Comparison of ENCODE assay signal across 8 mouse cellular contexts in the genomic region with DNA sequence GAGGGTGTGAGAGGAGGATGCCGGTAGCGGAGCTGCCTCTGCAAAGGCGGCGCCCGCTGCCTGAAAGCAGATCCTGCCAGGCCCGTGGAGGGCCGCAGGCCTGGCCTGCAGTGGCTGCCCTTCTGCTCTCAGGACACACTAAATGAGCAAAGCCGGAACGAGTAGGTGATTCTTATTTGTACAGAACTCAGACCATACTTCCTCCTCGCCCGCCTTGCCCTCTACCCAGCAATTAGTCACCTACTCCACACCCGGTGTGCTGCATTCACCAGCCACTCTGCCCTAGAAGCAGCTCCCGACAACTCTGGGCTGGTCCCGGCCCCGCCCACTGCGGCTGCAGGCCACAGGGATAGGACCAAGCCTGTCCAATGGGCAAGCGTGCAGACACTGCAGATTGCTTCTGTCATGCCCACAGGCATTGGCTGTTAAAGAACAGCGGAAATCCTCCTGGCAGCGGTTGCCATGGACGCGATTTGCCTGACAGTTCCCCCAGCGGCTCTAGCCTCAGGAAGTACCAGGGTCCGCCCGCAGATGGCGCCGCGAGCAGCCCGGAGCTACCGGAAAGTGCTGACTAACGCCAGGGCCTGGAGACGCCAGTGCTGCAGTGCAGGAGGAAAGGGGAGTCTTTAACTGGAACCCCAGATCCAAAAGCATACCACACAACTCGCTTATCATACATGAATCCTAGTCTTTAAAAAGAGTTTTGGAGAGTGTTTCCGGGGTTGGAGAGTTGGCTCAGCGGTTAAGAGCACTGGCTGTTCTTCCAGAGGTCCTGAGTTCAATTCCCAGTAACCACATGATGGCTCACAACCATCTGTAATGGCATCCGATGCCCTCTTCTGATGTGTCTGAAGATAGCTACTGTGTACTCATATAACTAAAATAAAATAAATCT. TPM values are rescaled to one million over a fixed set of nuclear protein-coding genes. Genes with fewer than 3 reads are reported as not detected.
DNase-seq lines count a peak whose midpoint lies in the region; ATAC-seq and TF ChIP-seq lines count a peak whose summit lies in the region.

No protein-coding gene starts in this region.

- peaks cover 35% of the 10 kb centered on the region for H3K36me3 ChIP-seq in G1E (replicated peaks)
- no peaks in the 10 kb centered on the region for H3K36me3 ChIP-seq in forebrain, embryonic 16.5 days (ENCODE audit: control insufficient read depth, insufficient read depth)
- peaks cover under 1% of the 10 kb centered on the region; the same call in 1 of the 2 replicates for H3K36me3 ChIP-seq in lung, embryonic 14.5 days (ENCODE audit: insufficient read depth)
- H3K36me3 ChIP-seq in thymus, adult 2 months (ENCODE audit: control insufficient read depth, insufficient read depth, low read length), result peaks cover under 1% of the 10 kb centered on the region; the same call in 1 of the 2 replicates

- peak; percentile 99 for DNase-seq in G1E (ENCODE audit: low spot score)
- DNase-seq in cerebellum, adult 18-20 months, result peak; percentile 100
- DNase-seq in heart, postnatal 36 days, result peak; percentile 100
- DNase-seq in layer of hippocampus, adult 2 months (ENCODE audit: low spot score in 2 of 2), result peak; percentile 100
- peak; percentile 99 for DNase-seq in lung, embryonic 14.5 days
- DNase-seq in thymus, adult 2 months, result peak; percentile 100

- H3K27ac ChIP-seq in forebrain, embryonic 16.5 days (ENCODE audit: low read length), result peak overlapping the region; percentile 65
- peak overlapping the region; percentile 89 for H3K27ac ChIP-seq in layer of hippocampus, adult 2 months
- H3K27ac ChIP-seq in lung, embryonic 14.5 days (ENCODE audit: low read depth), result 0 out of 2 replicates have a peak overlapping the region, but pooled peaks have one; percentile 55
- H3K27ac ChIP-seq in olfactory bulb, adult 2 months (ENCODE audit: insufficient read depth, low read depth, low read length), result peak overlapping the region; percentile 49
- H3K27ac ChIP-seq in thymus, adult 2 months (ENCODE audit: control insufficient read depth, insufficient read depth, low read length), result peak overlapping the region; percentile 7; the same call in 1 of the 2 replicates

- peak overlapping the region; percentile 64 for H3K9ac ChIP-seq in forebrain, embryonic 16.5 days (replicated peaks; ENCODE audit: low read depth, low read length)
- H3K9ac ChIP-seq in lung, embryonic 14.5 days, result peak overlapping the region; percentile 57

- TF ChIP-seq POLR2A in olfactory bulb, adult 2 months (IDR thresholded peaks at IDR 0.05; ENCODE audit: insufficient read depth, low read depth, low read length), result peak; percentile 67
- TF ChIP-seq POLR2A in thymus, adult 2 months (IDR thresholded peaks at IDR 0.05; ENCODE audit: control insufficient read depth, extremely low read depth, insufficient read depth, low read length, poor library complexity), result peak; percentile 26; the same call in 1 of the 2 replicates

- peak; percentile 75 for TF ChIP-seq CTCF in G1E (IDR thresholded peaks at IDR 0.05; ENCODE audit: low read depth, low read length)
- peak; percentile 99 for TF ChIP-seq CTCF in layer of hippocampus, adult 2 months (conservative IDR thresholded peaks at IDR 0.05)
- peak; percentile 97 for TF ChIP-seq CTCF in lung, embryonic 14.5 days (IDR thresholded peaks at IDR 0.05; ENCODE audit: low read depth)
- TF ChIP-seq CTCF in olfactory bulb, adult 2 months (IDR thresholded peaks at IDR 0.05; ENCODE audit: insufficient read depth, low read depth, low read length), result peak; percentile 94
- peak; percentile 94 for TF ChIP-seq CTCF in thymus, adult 2 months (IDR thresholded peaks at IDR 0.05; ENCODE audit: borderline replicate concordance, control insufficient read depth, extremely low read depth, insufficient read depth, low read length, poor library complexity)

- intact Hi-C loops in heart, postnatal 36 days (cut with DNase I), result loop anchor here (2.0 to 10.0 kb wide), 2 partner anchors 18 to 372 kb away; partner anchors contain the start of gene Prkab1

- peaks cover 11% of the 10 kb centered on the region for H3K27me3 ChIP-seq in G1E (ENCODE audit: insufficient read depth, low read length)
- H3K27me3 ChIP-seq in forebrain, embryonic 16.5 days (replicated peaks; ENCODE audit: control insufficient read depth, insufficient read depth, low read length), result no peaks in the 10 kb centered on the region
- no peaks in the 10 kb centered on the region for H3K27me3 ChIP-seq in lung, embryonic 14.5 days (ENCODE audit: insufficient read depth, low read length)
- H3K27me3 ChIP-seq in thymus, adult 2 months (ENCODE audit: control insufficient read depth, insufficient read depth, low read length), result no peaks in the 10 kb centered on the region

- peaks cover 59% of the 10 kb centered on the region for H3K4me1 ChIP-seq in G1E (ENCODE audit: insufficient read depth, low read depth, low read length)
- peaks cover 11% of the 10 kb centered on the region for H3K4me1 ChIP-seq in forebrain, embryonic 16.5 days (replicated peaks; ENCODE audit: control insufficient read depth, insufficient read depth, low read length)
- H3K4me1 ChIP-seq in lung, embryonic 14.5 days (ENCODE audit: insufficient read depth), result no peaks in the 10 kb centered on the region
- H3K4me1 ChIP-seq in olfactory bulb, adult 2 months (ENCODE audit: control insufficient read depth, insufficient read depth, low read length), result peaks cover 14% of the 10 kb centered on the region
- peaks cover 5% of the 10 kb centered on the region for H3K4me1 ChIP-seq in thymus, adult 2 months (replicated peaks; ENCODE audit: control insufficient read depth, insufficient read depth, low read length)

- peak; percentile 100 for ATAC-seq in G1E (ENCODE audit: extremely low read depth, insufficient number of reproducible peaks, low FRiP score, poor library complexity, severe bottlenecking)
- ATAC-seq in forebrain, embryonic 16.5 days, result peak; percentile 100
- peak; percentile 100 for ATAC-seq in lung, embryonic 14.5 days (ENCODE audit: insufficient read depth)

- H3K9me3 ChIP-seq in G1E (replicated peaks), result no peaks in the 10 kb centered on the region
- H3K9me3 ChIP-seq in forebrain, embryonic 16.5 days (ENCODE audit: control insufficient read depth, low read length), result no peaks in the 10 kb centered on the region
- H3K9me3 ChIP-seq in lung, embryonic 14.5 days (ENCODE audit: low read depth, low read length), result no peaks in the 10 kb centered on the region

- 4% methylated on average over 35 of the region's 35 CpGs for WGBS in forebrain, embryonic 16.5 days
- WGBS in lung, embryonic 14.5 days, result 2% methylated on average over 35 of the region's 35 CpGs
- 2% methylated on average over 35 of the region's 35 CpGs for WGBS in olfactory bulb, adult 2 months
- WGBS in thymus, adult 2 months, result 5% methylated on average over 35 of the region's 35 CpGs

- H3K4me2 ChIP-seq in forebrain, embryonic 16.5 days (ENCODE audit: low read length), result peak overlapping the region; percentile 81
- H3K4me2 ChIP-seq in lung, embryonic 14.5 days, result peak overlapping the region; percentile 68

- peak overlapping the region; percentile 73 for H3K4me3 ChIP-seq in G1E (ENCODE audit: low read depth, low read length)
- peak overlapping the region; percentile 48 for H3K4me3 ChIP-seq in forebrain, embryonic 16.5 days (replicated peaks; ENCODE audit: low read length)
- H3K4me3 ChIP-seq in layer of hippocampus, adult 2 months, result peak overlapping the region; percentile 59
- peak overlapping the region; percentile 42 for H3K4me3 ChIP-seq in lung, embryonic 14.5 days (ENCODE audit: low read depth, low read length)
- peak overlapping the region; percentile 46 for H3K4me3 ChIP-seq in olfactory bulb, adult 2 months (ENCODE audit: insufficient read depth, low read depth, low read length)
- peak overlapping the region; percentile 31 for H3K4me3 ChIP-seq in thymus, adult 2 months (ENCODE audit: control insufficient read depth, insufficient read depth, low read length)

RNA-seq across cellular contexts. Expression of gene Rab35, which starts 21.2 kb away (rescaled TPM):
- total RNA-seq in G1E (2014; fragmentation: Nextera tagmentation) (62.2 and 63.3 TPM in 2 replicates), G1E (2017) (69.1 and 78.2 TPM in 2 replicates)
- polyA plus RNA-seq in G1E (2012), result 74.5 and 88.3 TPM in 2 replicates
- polyA plus RNA-seq in forebrain, embryonic 16.5 days (2015; fragmentation: Nextera tagmentation; extraction: Ambion mirVana), result 18.0 and 18.8 TPM in 2 replicates
- 10 to 100 TPM; 43.1 to 46.3 TPM for total RNA-seq in heart, postnatal 36 days (2021)
- total RNA-seq in layer of hippocampus, adult 2 months (2021), result 10 to 100 TPM; 85.6 to 98.6 TPM
- 18.8 and 19.9 TPM in 2 replicates for polyA plus RNA-seq in lung, embryonic 14.5 days (2014; fragmentation: Nextera tagmentation; extraction: Ambion mirVana)
- not detected in 2 replicates for polyA plus RNA-seq in olfactory bulb, adult 2 months (2012; ENCODE audit: insufficient read depth, insufficient read length, low replicate concordance, missing spikeins)
- 129 and 130 TPM in 2 replicates for polyA plus RNA-seq in thymus, adult 2 months (2012; rRNA removed)

Comparison
In these comparisons a context has a peak if more than half of its experiments do, and no peak if none do; other contexts are left out.
1. Peak in every context shown above with its lines: DNase-seq, ATAC-seq, H3K4me3 ChIP-seq and H3K27ac ChIP-seq.
2. H3K27ac ChIP-seq: peak in every context shown above with its lines; median percentile 89 in layer of hippocampus, adult 2 months; 65 in forebrain, embryonic 16.5 days; 55 in lung, embryonic 14.5 days; 49 in olfactory bulb, adult 2 months; 7 in thymus, adult 2 months.
3. RNA of gene Rab35, which starts 21.2 kb away (polyA plus RNA-seq): 129 to 130 TPM in thymus, adult 2 months, 74.5 to 88.3 TPM in G1E, 18.8 to 19.9 TPM in lung, embryonic 14.5 days and 18.0 to 18.8 TPM in forebrain, embryonic 16.5 days; not detected in olfactory bulb, adult 2 months; every median in the first group is over 10 times any median in the second.